Mouse (Mus musculus): ENCODE measurements around the gene Ntm. TPM values are rescaled to one million over a fixed set of nuclear protein-coding genes. Genes with fewer than 3 reads are reported as not detected.

Gene Ntm
- polyA plus RNA-seq, 1 experiment from 2014 or later, result 125 TPM

GRCm38 (mm10) chr9:29594537-29595294 lies 368.2 kb downstream of the Ntm start:
- peak overlapping the region; percentile 36; the same call in 1 of the 2 replicates for H3K27ac ChIP-seq
- H3K4me2 ChIP-seq (replicated peaks), result no peak overlapping the region
- H3K36me3 ChIP-seq, result no peaks in the 10 kb centered on the region
- H3K4me1 ChIP-seq (replicated peaks), result peaks cover 9% of the 10 kb centered on the region; the same call in 1 of the 2 replicates
- no peak overlapping the region for H3K9ac ChIP-seq (replicated peaks)
- H3K9me3 ChIP-seq, result no peaks in the 10 kb centered on the region
- 70% methylated on average over 21 of the region's 21 CpGs for WGBS
- no peak overlapping the region for H3K4me3 ChIP-seq (replicated peaks)
- H3K27me3 ChIP-seq, result no peaks in the 10 kb centered on the region
- ATAC-seq, result no peak

- ATAC-seq, result peak; percentile 53; the same call in 1 of the 2 replicates
- Histone ChIP-seq H3K27me3 (no peaks in the 10 kb centered on the region), H3K4me3 (replicated peaks) (no peak overlapping the region), H3K4me1 (replicated peaks) (peaks cover 13% of the 10 kb centered on the region), H3K9me3 (no peaks in the 10 kb centered on the region), H3K27ac (no peak overlapping the region), H3K4me2 (replicated peaks) (no peak overlapping the region), H3K36me3 (no peaks in the 10 kb centered on the region), H3K9ac (replicated peaks) (no peak overlapping the region)
- 38% methylated on average over 5 of the region's 5 CpGs for WGBS
Observed at GRCm38 (mm10) chr9:29587376-29587775, 375.6 kb downstream of the Ntm start.

- Histone ChIP-seq H3K9ac (replicated peaks) (no peak overlapping the region), H3K36me3 (no peaks in the 10 kb centered on the region), H3K4me3 (replicated peaks) (no peak overlapping the region), H3K27ac (no peak overlapping the region), H3K4me2 (replicated peaks) (no peak overlapping the region), H3K4me1 (replicated peaks) (peaks cover 13% of the 10 kb centered on the region), H3K27me3 (no peaks in the 10 kb centered on the region), H3K9me3 (no peaks in the 10 kb centered on the region)
- WGBS, result 92% methylated on average over 10 of the region's 10 CpGs
- ATAC-seq, result no peak
Observed at GRCm38 (mm10) chr9:29586381-29586770, 376.6 kb downstream of the Ntm start.

- Histone ChIP-seq H3K4me1 (replicated peaks) (peaks cover 13% of the 10 kb centered on the region), H3K4me2 (replicated peaks) (no peak overlapping the region), H3K27ac (no peak overlapping the region), H3K27me3 (no peaks in the 10 kb centered on the region), H3K9ac (replicated peaks) (no peak overlapping the region), H3K36me3 (no peaks in the 10 kb centered on the region), H3K9me3 (no peaks in the 10 kb centered on the region), H3K4me3 (replicated peaks) (no peak overlapping the region)
- ATAC-seq, result no peak
- WGBS, result 57% methylated on average over 8 of the region's 8 CpGs
Observed at GRCm38 (mm10) chr9:29585746-29586380, 377.1 kb downstream of the Ntm start.

GRCm38 (mm10) chr9:29578226-29578625 lies 384.7 kb downstream of the Ntm start:
- H3K9me3 ChIP-seq, result no peaks in the 10 kb centered on the region
- H3K4me3 ChIP-seq (replicated peaks), result no peak overlapping the region
- 0 out of 2 replicates have a peak overlapping the region, but pooled peaks have one; percentile 44 for H3K27ac ChIP-seq
- no peak for ATAC-seq
- H3K9ac ChIP-seq (replicated peaks), result no peak overlapping the region
- H3K27me3 ChIP-seq, result no peaks in the 10 kb centered on the region
- H3K4me1 ChIP-seq (replicated peaks), result peaks cover 10% of the 10 kb centered on the region
- H3K36me3 ChIP-seq, result no peaks in the 10 kb centered on the region
- no peak overlapping the region for H3K4me2 ChIP-seq (replicated peaks)
- 72% methylated on average over 11 of the region's 11 CpGs for WGBS

GRCm38 (mm10) chr9:29576051-29576533 lies 386.8 kb downstream of the Ntm start:
- Histone ChIP-seq H3K9me3 (no peaks in the 10 kb centered on the region), H3K27ac (peak overlapping the region; percentile 51), H3K4me1 (replicated peaks) (peaks cover 10% of the 10 kb centered on the region), H3K9ac (replicated peaks) (no peak overlapping the region; the same call in 1 of the 2 replicates), H3K27me3 (no peaks in the 10 kb centered on the region), H3K36me3 (no peaks in the 10 kb centered on the region), H3K4me2 (replicated peaks) (no peak overlapping the region), H3K4me3 (replicated peaks) (no peak overlapping the region)
- ATAC-seq, result 0 out of 2 replicates have a peak, but pooled peaks have one; percentile 27
- WGBS, result 43% methylated on average over 4 of the region's 4 CpGs

GRCm38 (mm10) chr9:29574548-29574947 lies 388.4 kb downstream of the Ntm start:
- Histone ChIP-seq H3K4me2 (replicated peaks) (no peak overlapping the region), H3K27me3 (no peaks in the 10 kb centered on the region), H3K27ac (no peak overlapping the region), H3K4me1 (replicated peaks) (peaks cover 10% of the 10 kb centered on the region), H3K9ac (replicated peaks) (no peak overlapping the region), H3K36me3 (no peaks in the 10 kb centered on the region), H3K9me3 (no peaks in the 10 kb centered on the region), H3K4me3 (replicated peaks) (no peak overlapping the region)
- no peak for ATAC-seq
- WGBS, result 78% methylated on average over 5 of the region's 5 CpGs

DNA sequence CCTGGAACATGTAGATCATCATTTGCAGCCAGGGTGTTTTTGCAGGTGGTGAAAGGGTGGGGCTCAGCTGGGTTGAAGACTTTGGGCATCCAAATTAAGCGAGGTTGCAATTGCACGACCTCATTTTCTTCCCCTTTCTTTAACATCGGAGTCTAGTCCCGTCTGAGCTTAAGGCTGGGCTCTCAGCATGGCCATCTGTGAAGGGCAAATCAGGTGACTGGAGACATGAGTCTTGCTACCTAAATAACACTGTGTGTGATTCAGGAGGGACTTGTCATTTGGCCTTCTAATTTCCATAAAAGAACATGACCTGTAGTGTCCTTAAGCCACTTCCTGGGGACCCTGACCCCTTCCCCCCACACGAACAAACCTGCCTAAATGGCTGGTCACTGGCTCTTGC lies 394.4 kb downstream of the Ntm start:
- 67% methylated on average over 5 of the region's 5 CpGs for WGBS
- Histone ChIP-seq H3K27ac (no peak overlapping the region), H3K4me2 (replicated peaks) (no peak overlapping the region), H3K9ac (replicated peaks) (no peak overlapping the region), H3K9me3 (no peaks in the 10 kb centered on the region), H3K4me3 (replicated peaks) (no peak overlapping the region), H3K27me3 (no peaks in the 10 kb centered on the region), H3K4me1 (replicated peaks) (no peaks in the 10 kb centered on the region), H3K36me3 (no peaks in the 10 kb centered on the region)
- no peak for ATAC-seq

- Histone ChIP-seq H3K4me2 (replicated peaks) (no peak overlapping the region), H3K9ac (replicated peaks) (no peak overlapping the region), H3K4me1 (replicated peaks) (no peaks in the 10 kb centered on the region), H3K27me3 (no peaks in the 10 kb centered on the region), H3K36me3 (no peaks in the 10 kb centered on the region), H3K4me3 (replicated peaks) (no peak overlapping the region), H3K9me3 (no peaks in the 10 kb centered on the region), H3K27ac (no peak overlapping the region)
- 92% methylated on average over 5 of the region's 5 CpGs for WGBS
- no peak for ATAC-seq
Observed at GRCm38 (mm10) chr9:29562419-29563071, 400.4 kb downstream of the Ntm start.

- H3K4me1 ChIP-seq (replicated peaks), result no peaks in the 10 kb centered on the region
- 88% methylated on average over 4 of the region's 4 CpGs for WGBS
- no peaks in the 10 kb centered on the region for H3K27me3 ChIP-seq
- no peak for ATAC-seq
- no peak overlapping the region for H3K27ac ChIP-seq
- H3K4me3 ChIP-seq (replicated peaks), result no peak overlapping the region
- no peaks in the 10 kb centered on the region for H3K9me3 ChIP-seq
- H3K36me3 ChIP-seq, result no peaks in the 10 kb centered on the region
- no peak overlapping the region for H3K4me2 ChIP-seq (replicated peaks)
- H3K9ac ChIP-seq (replicated peaks), result no peak overlapping the region
Observed at GRCm38 (mm10) chr9:29558915-29559314, 404.0 kb downstream of the Ntm start.

DNA sequence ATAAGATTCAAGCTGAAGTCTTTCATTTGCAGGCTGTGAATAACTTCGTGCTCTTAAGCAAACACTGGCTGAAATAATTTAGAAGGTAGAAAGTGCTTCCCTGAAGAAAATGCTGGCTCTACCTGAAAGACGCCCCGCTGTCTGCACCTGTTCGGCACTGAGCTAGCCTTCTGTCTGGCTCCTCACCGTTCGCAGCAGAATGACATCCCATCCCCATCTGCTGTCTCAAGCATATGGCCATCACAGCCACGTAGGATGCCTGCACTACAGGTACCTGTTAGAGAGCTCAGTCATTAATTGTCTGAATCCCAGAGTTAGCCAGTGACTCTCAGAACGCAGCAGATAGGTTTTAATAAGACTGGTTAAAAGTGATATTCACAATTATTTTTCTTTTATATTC lies 412.4 kb downstream of the Ntm start:
- Histone ChIP-seq H3K36me3 (no peaks in the 10 kb centered on the region), H3K4me1 (replicated peaks) (0 out of 2 replicates have a peak, but pooled peaks cover 2% of the 10 kb centered on the region), H3K9ac (replicated peaks) (no peak overlapping the region), H3K27ac (no peak overlapping the region), H3K4me2 (replicated peaks) (no peak overlapping the region), H3K9me3 (no peaks in the 10 kb centered on the region), H3K27me3 (no peaks in the 10 kb centered on the region), H3K4me3 (replicated peaks) (no peak overlapping the region)
- ATAC-seq, result no peak
- WGBS, result 86% methylated on average over 8 of the region's 8 CpGs

DNA sequence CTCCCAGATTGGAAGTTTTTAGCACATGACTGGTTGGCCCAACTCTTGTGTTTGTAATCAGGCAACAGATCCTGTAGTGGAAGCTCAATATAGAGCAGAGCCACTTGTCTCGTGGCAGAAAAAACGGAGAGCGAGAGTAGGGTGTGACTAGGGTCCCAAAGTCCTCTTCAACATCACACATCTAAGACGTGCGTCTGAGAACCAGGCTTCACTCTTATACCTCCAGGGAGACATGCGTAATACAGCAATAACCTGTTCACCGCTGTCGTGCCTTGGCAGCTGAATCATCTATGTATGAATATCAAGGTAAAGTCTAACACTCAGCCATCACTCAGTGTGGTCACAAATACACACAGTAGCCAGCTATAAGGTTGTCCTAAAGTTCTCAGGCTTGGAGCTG lies 412.8 kb downstream of the Ntm start:
- Histone ChIP-seq H3K4me3 (replicated peaks) (no peak overlapping the region), H3K4me2 (replicated peaks) (no peak overlapping the region), H3K36me3 (no peaks in the 10 kb centered on the region), H3K4me1 (replicated peaks) (0 out of 2 replicates have a peak, but pooled peaks cover 2% of the 10 kb centered on the region), H3K9me3 (no peaks in the 10 kb centered on the region), H3K27ac (no peak overlapping the region), H3K27me3 (no peaks in the 10 kb centered on the region), H3K9ac (replicated peaks) (no peak overlapping the region)
- no peak for ATAC-seq
- 93% methylated on average over 8 of the region's 8 CpGs for WGBS
